Mouse (Mus musculus): ENCODE results near the gene Abcg8. TPM values are rescaled to one million over a fixed set of nuclear protein-coding genes. Genes with fewer than 3 reads are reported as not detected.

Abcg8 gene
- total RNA-seq (2021), result not detected

GRCm38 (mm10) chr17:84675951-84676366, at the start of gene Abcg8:
TSS of gene Abcg8 (plus strand) at chr17:84676302.
- peak in 1 of 2 experiments; percentile 43 for DNase-seq (ENCODE audit: extremely low spot score in 1 of 2, low spot score in 2 of 2)
- intact Hi-C loops (cut with DNase I), result no loop called here

DNA sequence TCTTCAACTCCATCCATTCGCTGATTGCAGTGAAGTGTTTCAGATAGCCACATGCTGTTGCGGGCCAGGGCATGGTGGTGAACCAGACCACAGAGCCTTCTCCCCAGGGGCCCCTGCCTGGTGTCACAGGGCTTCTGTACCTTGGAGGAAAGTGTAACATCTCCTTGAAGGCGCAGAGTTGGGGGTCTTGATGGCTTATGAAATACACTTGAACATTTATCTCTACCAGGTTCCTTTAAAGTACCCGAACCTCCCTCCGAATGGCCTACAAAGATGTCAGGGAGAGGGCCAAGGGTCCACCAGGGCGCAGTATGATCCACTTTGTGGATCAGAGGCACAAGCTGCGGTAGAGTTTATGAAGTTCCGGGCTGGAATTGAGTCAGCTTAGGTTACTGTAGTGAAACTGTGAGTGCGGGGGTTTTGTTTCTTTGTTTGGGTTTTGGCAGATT, 49.2 kb upstream of the Abcg8 start:
- intact Hi-C loops (cut with DNase I), result loop anchor here (10.0 kb wide), 1 partner anchor 152 kb away; no protein-coding TSS in a partner anchor
- DNase-seq (ENCODE audit: extremely low spot score in 1 of 2, low spot score in 2 of 2), result no peak

DNA sequence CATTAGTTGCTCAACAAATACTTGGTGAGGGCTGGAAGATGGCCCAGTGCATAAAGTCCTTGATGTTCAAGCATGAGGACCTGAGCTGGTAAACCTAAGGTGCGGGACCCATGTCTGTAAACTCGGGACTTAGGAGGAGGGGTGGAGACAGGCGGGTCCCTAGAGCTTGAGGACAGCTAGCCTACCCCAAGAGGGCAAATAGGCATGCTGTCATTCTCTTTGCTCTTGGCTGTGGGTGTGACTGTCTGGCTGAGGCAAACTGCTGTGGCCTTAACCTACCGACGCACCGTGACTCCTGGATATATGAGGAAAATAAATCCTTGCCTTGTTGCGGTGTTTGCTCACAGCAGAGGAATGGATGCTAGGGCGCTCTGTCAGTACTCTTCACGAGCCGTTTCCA, 48.4 kb upstream of the Abcg8 start:
- intact Hi-C loops (cut with DNase I), result loop anchor here (10.0 kb wide), 1 partner anchor 153 kb away; no protein-coding TSS in a partner anchor
- DNase-seq (ENCODE audit: extremely low spot score in 1 of 2, low spot score in 2 of 2), result no peak

DNA sequence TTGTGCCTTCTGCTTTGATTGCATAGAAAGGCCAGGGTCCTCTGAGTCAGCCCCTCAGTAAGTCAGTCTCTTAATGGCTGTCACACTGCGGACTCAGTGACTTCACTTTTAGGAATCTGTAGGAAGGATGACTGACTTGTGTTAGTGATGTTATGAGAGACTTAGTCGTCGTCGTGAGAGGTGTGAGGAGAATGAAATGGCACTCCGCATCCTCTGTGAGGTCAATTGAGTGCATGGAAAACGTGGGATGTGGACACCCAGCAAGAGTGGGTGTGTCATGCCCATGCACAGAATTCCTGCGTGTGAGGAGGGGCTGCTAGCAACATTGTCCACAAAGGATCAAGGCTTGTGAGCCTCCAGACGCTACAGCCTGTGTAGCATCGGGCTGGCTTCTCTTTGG, 47.5 kb upstream of the Abcg8 start:
- DNase-seq (ENCODE audit: extremely low spot score in 1 of 2, low spot score in 2 of 2), result no peak
- intact Hi-C loops (cut with DNase I), result loop anchor here (10.0 kb wide), 1 partner anchor 154 kb away; no protein-coding TSS in a partner anchor

DNA sequence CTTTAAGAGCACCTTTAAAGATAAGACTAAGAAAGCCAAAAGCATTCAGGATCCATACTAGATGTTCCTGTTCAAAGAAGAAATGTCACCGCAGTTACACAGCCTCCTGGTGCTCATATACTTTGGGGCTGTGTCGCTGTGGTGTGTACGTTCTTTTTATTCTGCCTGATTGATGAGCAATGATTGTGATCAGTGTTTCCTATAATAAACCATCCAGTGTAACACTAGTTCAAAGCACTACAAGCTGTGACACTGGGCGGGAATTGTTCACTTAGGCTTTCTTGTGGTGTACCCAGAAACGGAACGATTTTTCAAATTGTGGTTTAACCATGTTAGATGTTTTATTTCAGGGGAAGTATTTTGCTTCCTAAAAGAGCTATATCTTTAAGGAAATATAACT, 44.3 kb upstream of the Abcg8 start:
- intact Hi-C loops (cut with DNase I), result no loop called here
- DNase-seq (ENCODE audit: extremely low spot score in 1 of 2, low spot score in 2 of 2), result no peak

GRCm38 (mm10) chr17:84633443-84633842, 42.7 kb upstream of the Abcg8 start:
- no peak for DNase-seq (ENCODE audit: extremely low spot score in 1 of 2, low spot score in 2 of 2)
- intact Hi-C loops (cut with DNase I), result no loop called here

DNA sequence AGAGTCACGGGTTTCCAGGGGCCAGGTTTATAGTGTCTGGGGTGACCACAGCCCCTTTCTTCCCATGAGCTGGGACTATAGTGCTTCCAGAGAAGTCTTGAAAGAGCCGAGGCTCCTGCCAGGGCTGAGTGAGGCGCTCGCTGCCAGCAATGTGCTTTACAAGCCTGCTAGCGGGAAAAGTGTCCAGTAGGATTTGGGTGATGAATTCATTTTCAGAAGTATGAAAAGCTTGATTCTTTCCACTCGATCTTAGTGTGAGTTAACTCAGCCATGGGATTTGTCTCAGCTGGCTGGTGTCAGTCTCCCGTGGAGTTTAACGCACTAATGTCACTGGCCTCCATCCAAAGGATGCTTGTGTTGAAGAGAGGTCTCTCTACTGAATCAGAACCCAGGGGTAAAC, 39.8 kb upstream of the Abcg8 start:
- DNase-seq (ENCODE audit: extremely low spot score in 1 of 2, low spot score in 2 of 2), result no peak
- intact Hi-C loops (cut with DNase I), result no loop called here

DNA sequence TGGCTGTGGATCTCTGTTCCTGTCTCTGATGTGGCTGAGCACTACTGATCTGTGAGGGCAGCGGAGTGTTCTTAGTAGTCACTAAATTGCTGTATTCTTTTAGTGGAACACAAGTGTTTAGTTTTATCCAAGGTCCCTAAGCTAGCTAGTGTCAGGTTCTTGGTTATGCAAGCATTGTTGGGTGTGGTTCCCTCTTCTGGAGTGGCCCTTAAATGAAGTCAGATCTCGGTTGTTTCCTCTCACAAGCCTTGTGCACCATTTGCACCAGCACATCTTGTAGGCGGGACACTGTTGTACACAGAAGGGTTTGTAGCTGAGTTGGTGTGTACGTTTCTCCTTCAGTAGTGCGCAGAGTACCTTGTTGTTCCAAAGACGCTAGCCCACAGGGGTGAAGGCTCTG, 38.1 kb upstream of the Abcg8 start:
- intact Hi-C loops (cut with DNase I), result no loop called here

DNA sequence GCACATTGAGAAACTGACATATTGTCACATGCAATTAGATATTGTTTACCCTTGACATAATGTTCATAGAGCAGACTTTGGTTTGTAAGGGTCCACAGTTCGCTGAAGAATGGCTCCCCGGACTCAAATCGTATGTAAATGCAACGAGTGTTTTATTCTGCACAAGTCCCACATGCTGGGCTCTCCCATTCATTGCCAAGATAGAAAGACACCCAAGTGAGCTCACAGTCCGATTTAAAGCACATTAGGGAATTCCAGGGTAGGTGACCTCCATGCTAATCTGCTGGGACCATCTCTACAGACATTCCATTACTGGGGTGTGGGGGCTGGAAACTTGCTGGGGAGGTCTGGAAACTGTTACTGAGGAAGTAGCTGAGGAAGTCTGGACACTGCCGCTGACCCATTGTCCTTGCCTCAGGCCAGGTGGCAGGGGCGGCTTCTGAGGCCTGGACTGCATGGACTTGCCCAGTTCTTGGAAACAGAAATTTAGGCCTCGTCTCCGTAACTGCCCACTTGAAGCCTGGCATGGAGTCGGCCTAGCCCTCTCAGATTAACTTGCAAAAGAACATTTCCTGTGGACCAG, 36.2 kb upstream of the Abcg8 start:
- no peak for DNase-seq (ENCODE audit: extremely low spot score in 1 of 2, low spot score in 2 of 2)
- intact Hi-C loops (cut with DNase I), result no loop called here

More for the DNA sequence above, 38.1 kb upstream of the Abcg8 start:
- no peak for DNase-seq (ENCODE audit: extremely low spot score in 1 of 2, low spot score in 2 of 2)

DNA sequence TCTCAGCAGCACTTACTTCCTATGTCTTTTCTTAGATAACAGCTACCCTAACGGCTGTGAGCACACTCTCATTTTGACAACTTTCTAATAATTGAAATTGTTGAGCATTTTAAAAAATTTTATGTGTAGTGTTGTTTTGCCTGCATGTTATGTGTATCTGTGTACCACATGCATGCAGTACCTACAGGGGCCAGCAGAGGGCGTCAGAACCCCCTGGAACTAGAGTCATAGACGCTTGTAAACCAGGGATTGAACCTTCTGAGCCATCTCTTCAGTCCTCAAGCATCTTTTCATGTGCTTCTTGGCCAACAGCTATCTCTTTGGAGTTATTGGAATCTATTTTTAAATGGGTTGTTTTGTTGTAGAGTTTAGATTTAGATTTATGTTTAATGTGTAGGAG, 34.2 kb upstream of the Abcg8 start:
- intact Hi-C loops (cut with DNase I), result no loop called here
- peak; percentile 51 to 61 for DNase-seq (ENCODE audit: extremely low spot score in 1 of 2, low spot score in 2 of 2)

GRCm38 (mm10) chr17:84642324-84642723, 33.8 kb upstream of the Abcg8 start:
- DNase-seq (ENCODE audit: extremely low spot score in 1 of 2, low spot score in 2 of 2), result no peak
- intact Hi-C loops (cut with DNase I), result no loop called here

DNA sequence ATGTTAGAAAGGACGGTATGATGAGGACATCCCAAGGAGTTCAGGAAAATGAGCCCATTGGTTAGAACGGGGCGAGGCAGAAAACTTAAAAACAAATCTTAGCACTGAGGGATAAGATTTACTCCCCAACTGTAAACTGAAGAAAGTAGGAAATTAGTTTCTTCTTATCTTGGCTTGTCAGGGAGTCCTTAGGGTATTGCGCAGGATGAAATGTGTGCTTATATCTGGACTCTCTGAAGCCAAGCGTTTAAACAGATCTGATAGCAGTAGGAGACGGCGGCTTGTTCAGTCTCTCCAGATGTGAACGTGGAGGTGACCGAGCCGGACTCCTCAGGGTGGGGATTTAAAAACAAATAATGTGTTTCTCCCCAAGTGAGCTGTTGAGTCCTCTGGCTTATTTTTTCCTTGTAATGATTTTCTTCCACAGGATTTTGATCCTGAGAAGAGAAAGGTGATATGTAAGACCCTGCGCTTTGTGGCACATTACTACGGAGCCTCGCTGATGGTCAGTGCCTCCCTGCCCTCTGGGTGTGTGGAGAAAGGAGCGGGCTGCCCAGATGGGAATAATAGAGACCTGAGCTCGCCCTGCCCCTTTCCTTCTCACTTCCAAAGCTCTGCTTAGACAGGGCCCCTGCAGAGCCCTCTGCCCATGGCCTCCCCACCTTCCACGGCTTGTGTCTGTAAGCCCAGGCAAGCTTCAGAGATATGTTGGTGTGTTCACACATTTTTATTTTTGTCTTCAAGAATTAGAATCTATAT, 31.6 kb upstream of the Abcg8 start:
- intact Hi-C loops (cut with DNase I), result no loop called here

GRCm38 (mm10) chr17:84645119-84645518, 31.0 kb upstream of the Abcg8 start:
- no peak for DNase-seq (ENCODE audit: extremely low spot score in 1 of 2, low spot score in 2 of 2)
- intact Hi-C loops (cut with DNase I), result no loop called here

More for the DNA sequence above, 31.6 kb upstream of the Abcg8 start:
- DNase-seq (ENCODE audit: extremely low spot score in 1 of 2, low spot score in 2 of 2), result no peak

DNA sequence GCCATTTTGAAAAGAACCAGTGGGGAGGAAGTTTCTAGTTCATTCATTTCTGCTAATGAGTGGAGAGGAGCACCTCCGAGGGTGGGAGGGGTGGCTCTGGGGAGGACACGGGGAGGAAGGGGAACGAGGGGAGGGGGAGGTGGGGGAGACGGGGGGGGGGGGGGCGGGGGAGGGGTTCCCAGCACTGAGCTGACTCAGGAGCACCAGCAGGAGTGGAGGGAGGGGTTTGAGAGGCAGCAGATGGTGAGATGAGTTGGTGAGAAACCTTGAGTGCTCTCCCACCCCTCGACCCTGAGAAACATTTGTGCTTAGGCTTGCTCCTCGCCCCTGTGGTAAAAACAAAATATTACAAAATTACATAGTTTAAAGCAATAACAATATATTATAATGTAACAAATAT, 30.2 kb upstream of the Abcg8 start:
- intact Hi-C loops (cut with DNase I), result no loop called here
- DNase-seq (ENCODE audit: extremely low spot score in 1 of 2, low spot score in 2 of 2), result no peak

DNA sequence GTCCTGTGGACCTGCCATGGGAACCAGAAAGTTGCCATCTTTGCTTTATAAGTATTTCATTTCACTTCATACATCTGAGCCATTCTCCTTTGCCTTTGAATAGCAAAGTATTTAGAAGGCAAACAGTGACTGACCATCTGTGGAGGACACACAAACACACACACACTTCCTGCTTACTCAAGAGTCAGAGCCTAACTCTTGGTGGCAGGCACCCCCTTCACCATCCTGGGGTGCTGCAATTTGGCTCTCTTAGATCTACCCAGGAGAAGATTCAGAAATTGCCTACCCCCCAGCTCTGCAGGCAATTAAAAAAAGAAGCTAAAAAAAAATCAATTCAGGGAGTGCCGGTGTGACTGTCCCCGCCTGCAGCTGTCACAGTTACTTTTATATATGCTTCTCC, 29.6 kb upstream of the Abcg8 start:
- DNase-seq (ENCODE audit: extremely low spot score in 1 of 2, low spot score in 2 of 2), result no peak
- intact Hi-C loops (cut with DNase I), result no loop called here

- DNase-seq (ENCODE audit: extremely low spot score in 1 of 2, low spot score in 2 of 2), result no peak
- intact Hi-C loops (cut with DNase I), result no loop called here
These were observed 28.5 kb upstream of the Abcg8 start for GRCm38 (mm10) chr17:84647630-84648029.

DNA sequence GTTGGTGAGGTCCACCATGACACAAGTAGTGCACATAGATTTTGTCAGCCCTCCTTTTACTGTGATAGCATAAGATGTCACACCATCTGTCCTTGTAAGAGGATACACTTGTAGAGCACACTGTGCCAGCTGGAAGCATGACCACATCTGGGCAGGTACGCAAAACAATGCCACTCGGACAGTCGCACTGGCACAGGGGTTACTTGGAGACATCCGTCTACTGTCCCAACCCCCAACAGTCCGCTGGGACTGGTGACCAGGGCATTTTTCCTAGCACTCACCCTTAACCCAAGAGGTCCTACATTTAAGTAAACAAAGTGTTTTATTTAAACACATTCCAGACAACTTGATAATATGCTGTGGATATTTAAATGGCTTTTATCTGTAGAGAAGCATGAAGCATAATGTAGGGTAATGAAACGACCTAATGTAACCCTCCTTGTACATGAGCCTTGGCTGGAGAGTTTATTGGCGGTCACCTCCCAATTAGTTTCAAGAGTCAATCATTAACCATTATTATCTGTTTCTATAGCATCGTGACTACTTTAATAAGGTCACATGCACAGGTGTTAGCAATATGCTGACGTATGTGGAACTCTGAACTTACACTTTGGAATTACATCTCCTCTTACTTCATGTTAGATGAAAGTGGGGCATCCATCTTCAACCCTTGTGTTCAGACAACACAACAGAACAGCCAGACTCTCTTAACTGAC, 25.6 kb upstream of the Abcg8 start:
- intact Hi-C loops (cut with DNase I), result no loop called here
- DNase-seq (ENCODE audit: extremely low spot score in 1 of 2, low spot score in 2 of 2), result no peak

DNA sequence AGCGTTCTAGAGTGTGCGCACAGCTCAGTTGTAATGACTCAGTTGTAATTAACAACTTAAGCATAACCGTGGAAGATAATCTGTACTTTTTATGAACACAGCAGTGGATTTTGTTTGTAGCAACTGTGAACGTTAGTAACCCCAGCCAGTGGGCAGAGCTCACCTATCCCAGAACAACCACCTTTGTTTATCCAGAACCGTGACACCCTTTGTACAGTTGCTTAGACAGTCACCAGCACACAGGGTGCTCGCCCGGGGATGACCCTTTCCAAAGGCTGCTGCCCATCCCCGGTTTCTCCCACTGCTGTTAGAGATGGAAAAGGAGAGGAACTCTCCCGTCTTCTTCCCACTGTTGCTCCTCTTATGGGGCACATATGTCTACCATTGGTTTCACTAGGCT, 22.6 kb upstream of the Abcg8 start:
- intact Hi-C loops (cut with DNase I), result no loop called here
- no peak for DNase-seq (ENCODE audit: extremely low spot score in 1 of 2, low spot score in 2 of 2)

GRCm38 (mm10) chr17:84656205-84656604, 19.9 kb upstream of the Abcg8 start:
- DNase-seq (ENCODE audit: extremely low spot score in 1 of 2, low spot score in 2 of 2), result no peak
- intact Hi-C loops (cut with DNase I), result no loop called here

Data from left cerebral cortex, postnatal 10 days (tissue).